Mouse (Mus musculus) lung, adult 2 months (tissue): ENCODE results near the gene Hsd17b11.

Experiments used
- CTCF ChIP-seq: fragments of 200-500 bp; IDR thresholded peaks from 2 replicates; pipeline ENCODE4 v1.5.1; 2011; ENCODE audit warnings: mild to moderate bottlenecking, low read length, control low read depth; ENCODE audit not compliant: insufficient read depth
- POLR2A ChIP-seq: fragments of 200-500 bp; IDR thresholded peaks from 2 replicates; pipeline ENCODE4 v1.6.1; 2011; ENCODE audit warnings: low read depth, mild to moderate bottlenecking, control low read depth, low read length, borderline replicate concordance; ENCODE audit errors: extremely low read depth

- TF ChIP-seq POLR2A (no peak), CTCF (no peak)
These were observed 50.7 kb downstream of the Hsd17b11 start for GRCm38 (mm10) chr5:103971051-103971450.
